Mouse (Mus musculus) neural tube, embryonic 14.5 days (tissue): ENCODE data around the gene Paxx. TPM values are rescaled to one million over a fixed set of nuclear protein-coding genes. Genes with fewer than 3 reads are reported as not detected.

Experiments used
- ATAC-seq: fragments of 200-750 bp; cut with Nextera tagmentation; 2 replicates; pipeline ENCODE4 v1.8.0; 2017; ENCODE audit warnings: low read depth, mild to moderate bottlenecking, moderate TSS enrichment, moderate library complexity
- H3K27ac ChIP-seq: fragments of 300-500 bp; sonication (generic); 2 replicates; pipeline ENCODE4 v1.5.1; 2014; ENCODE audit warnings: low read depth, mild to moderate bottlenecking, control low read depth, low read length, moderate library complexity, mixed read lengths
- H3K27me3 ChIP-seq: fragments of 300-500 bp; sonication (generic); 2 replicates; pipeline ENCODE4 v1.6.1; 2014; ENCODE audit warnings: low read length; ENCODE audit not compliant: control insufficient read depth, insufficient read depth
- H3K36me3 ChIP-seq: fragments of 300-500 bp; sonication (generic); 2 replicates; pipeline ENCODE4 v1.6.1; 2014; ENCODE audit warnings: low read length, mixed read lengths; ENCODE audit not compliant: control insufficient read depth, insufficient read depth
- H3K4me1 ChIP-seq: fragments of 300-500 bp; sonication (generic); 2 replicates; pipeline ENCODE4 v1.6.1; 2014; ENCODE audit warnings: low read length; ENCODE audit not compliant: control insufficient read depth, insufficient read depth
- H3K4me2 ChIP-seq: fragments of 300-500 bp; sonication (generic); 2 replicates; pipeline ENCODE4 v1.6.1; 2014; ENCODE audit warnings: mild to moderate bottlenecking, low read depth, low read length, control low read depth
- H3K4me3 ChIP-seq: fragments of 300-500 bp; sonication (generic); 2 replicates; pipeline ENCODE4 v1.5.1; 2014; ENCODE audit warnings: low read depth, low read length, control low read depth, mixed read lengths
- H3K9ac ChIP-seq: fragments of 300-500 bp; sonication (generic); replicated peaks from 2 replicates; pipeline ENCODE4 v1.6.1; 2014; ENCODE audit warnings: low read depth, mild to moderate bottlenecking, control low read depth, low read length, mixed read lengths
- H3K9me3 ChIP-seq: fragments of 300-500 bp; sonication (generic); 2 replicates; pipeline ENCODE4 v1.6.1; 2016; ENCODE audit warnings: low read length; ENCODE audit not compliant: control insufficient read depth
- WGBS: fragments of 180-500 bp; shearing (Covaris S2); extraction: QIAGEN DNeasy Blood & Tissue Kit; methylation state at CpG from one replicate; pipeline ENCODE4 v1.1.7; 2014; 5-methylcytosine and 5-hydroxymethylcytosine counted together
- polyA plus RNA-seq: library from polyadenylated mRNA; unstranded; fragments of >200 nt; fragmentation: Nextera tagmentation; extraction: Ambion mirVana; gene quantifications from 2 replicates; pipeline ENCODE4 v1.2.1, GENCODE M21; 2014

Paxx gene
- polyA plus RNA-seq, 1 experiment from 2014 or later, result 124 TPM

DNA sequence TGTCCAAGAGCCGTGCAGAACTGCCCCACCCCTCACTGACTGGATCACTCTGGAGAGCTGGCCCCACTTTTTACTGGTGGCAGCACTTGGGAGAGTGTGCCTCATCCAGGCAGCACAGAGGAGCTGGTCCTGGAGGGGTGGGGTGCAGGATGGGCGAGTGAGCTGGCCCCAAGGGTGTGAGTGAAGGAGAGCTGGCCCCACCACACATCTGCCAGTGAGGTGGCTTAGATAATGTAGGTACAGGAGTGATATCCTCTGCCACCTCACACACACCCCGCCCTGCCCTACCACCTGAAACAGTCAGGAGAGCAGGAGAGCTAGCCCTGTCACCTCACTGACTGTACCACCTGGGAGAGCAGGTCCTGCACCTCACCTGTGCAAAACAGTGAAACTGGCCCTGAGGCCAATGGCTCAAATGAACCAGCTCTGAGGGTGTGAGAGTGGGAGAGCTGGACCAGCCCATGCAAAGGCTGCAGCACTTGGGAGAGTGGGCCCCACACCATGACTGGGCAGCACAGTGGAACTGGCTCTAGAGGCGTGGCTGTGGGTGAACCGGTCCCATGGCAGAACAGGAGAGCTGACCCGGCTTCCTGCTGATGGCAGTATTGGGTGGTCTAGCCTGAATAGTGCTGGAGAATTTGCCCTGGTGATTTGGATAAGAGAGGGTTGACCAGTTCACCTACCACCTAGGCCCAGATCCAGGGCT lies 27.2 kb upstream of the Paxx start:
- Histone ChIP-seq H3K36me3 (no peaks in the 10 kb centered on the region), H3K27ac (no peak overlapping the region), H3K27me3 (no peaks in the 10 kb centered on the region), H3K4me1 (no peaks in the 10 kb centered on the region), H3K4me2 (no peak overlapping the region), H3K4me3 (no peak overlapping the region), H3K9ac (no peak overlapping the region), H3K9me3 (no peaks in the 10 kb centered on the region)
- 72% methylated on average over 6 of the region's 6 CpGs for WGBS
- ATAC-seq, result no peak

GRCm38 (mm10) chr2:25484901-25485647 lies 24.2 kb upstream of the Paxx start:
- no peak for ATAC-seq
- Histone ChIP-seq H3K27ac (no peak overlapping the region), H3K36me3 (no peaks in the 10 kb centered on the region), H3K9ac (no peak overlapping the region), H3K27me3 (no peaks in the 10 kb centered on the region), H3K4me1 (no peaks in the 10 kb centered on the region), H3K4me3 (no peak overlapping the region), H3K4me2 (no peak overlapping the region), H3K9me3 (no peaks in the 10 kb centered on the region)
- 70% methylated on average over 11 of the region's 11 CpGs for WGBS

GRCm38 (mm10) chr2:25482969-25483368 lies 22.1 kb upstream of the Paxx start:
- 31% methylated on average over 7 of the region's 7 CpGs for WGBS
- Histone ChIP-seq H3K4me2 (no peak overlapping the region), H3K36me3 (no peaks in the 10 kb centered on the region), H3K9me3 (no peaks in the 10 kb centered on the region), H3K9ac (no peak overlapping the region), H3K27ac (no peak overlapping the region), H3K27me3 (no peaks in the 10 kb centered on the region), H3K4me1 (no peaks in the 10 kb centered on the region), H3K4me3 (no peak overlapping the region)
- no peak for ATAC-seq

DNA sequence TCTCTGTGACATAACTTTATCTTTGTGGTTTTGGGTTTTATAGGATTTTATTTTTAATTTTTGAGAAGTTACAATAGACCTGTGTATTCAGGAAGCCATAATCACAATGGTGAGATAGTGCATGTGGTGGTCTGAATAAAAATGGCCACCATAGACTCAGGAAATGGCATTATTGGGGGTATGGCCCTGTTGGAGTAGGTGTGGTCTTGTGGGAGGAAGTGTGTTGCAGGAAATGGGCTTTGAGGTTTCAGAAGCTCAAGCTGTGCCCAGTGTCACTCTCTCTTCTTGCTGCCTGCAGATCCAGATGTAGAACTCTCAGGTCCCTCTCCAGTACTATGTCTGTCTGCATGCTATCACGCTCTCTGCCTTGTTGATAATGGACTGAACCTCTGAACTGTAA lies 19.6 kb upstream of the Paxx start:
- H3K27me3 ChIP-seq, result no peaks in the 10 kb centered on the region
- H3K4me1 ChIP-seq, result no peaks in the 10 kb centered on the region
- H3K9me3 ChIP-seq, result no peaks in the 10 kb centered on the region
- WGBS, result 93% methylated on average over 1 of the region's 1 CpGs
- ATAC-seq, result no peak
- no peak overlapping the region for H3K27ac ChIP-seq
- H3K4me3 ChIP-seq, result no peak overlapping the region
- no peaks in the 10 kb centered on the region for H3K36me3 ChIP-seq
- H3K9ac ChIP-seq, result no peak overlapping the region
- no peak overlapping the region for H3K4me2 ChIP-seq

GRCm38 (mm10) chr2:25479551-25480311 lies 18.8 kb upstream of the Paxx start:
- Histone ChIP-seq H3K27ac (no peak overlapping the region), H3K9me3 (no peaks in the 10 kb centered on the region), H3K36me3 (no peaks in the 10 kb centered on the region), H3K4me1 (no peaks in the 10 kb centered on the region), H3K4me3 (no peak overlapping the region), H3K9ac (no peak overlapping the region), H3K4me2 (no peak overlapping the region), H3K27me3 (no peaks in the 10 kb centered on the region)
- WGBS, result 68% methylated on average over 10 of the region's 10 CpGs
- ATAC-seq, result no peak

- no peak overlapping the region for H3K4me3 ChIP-seq
- no peak overlapping the region for H3K4me2 ChIP-seq
- H3K27me3 ChIP-seq, result no peaks in the 10 kb centered on the region
- H3K9ac ChIP-seq, result no peak overlapping the region
- WGBS, result 94% methylated on average over 3 of the region's 3 CpGs
- ATAC-seq, result no peak
- H3K36me3 ChIP-seq, result no peaks in the 10 kb centered on the region
- no peaks in the 10 kb centered on the region for H3K4me1 ChIP-seq
- no peaks in the 10 kb centered on the region for H3K9me3 ChIP-seq
- no peak overlapping the region for H3K27ac ChIP-seq
Measured at GRCm38 (mm10) chr2:25477967-25478675, 17.2 kb upstream of the Paxx start.

GRCm38 (mm10) chr2:25477541-25477940 lies 16.6 kb upstream of the Paxx start:
- WGBS, result 91% methylated on average over 8 of the region's 8 CpGs

DNA sequence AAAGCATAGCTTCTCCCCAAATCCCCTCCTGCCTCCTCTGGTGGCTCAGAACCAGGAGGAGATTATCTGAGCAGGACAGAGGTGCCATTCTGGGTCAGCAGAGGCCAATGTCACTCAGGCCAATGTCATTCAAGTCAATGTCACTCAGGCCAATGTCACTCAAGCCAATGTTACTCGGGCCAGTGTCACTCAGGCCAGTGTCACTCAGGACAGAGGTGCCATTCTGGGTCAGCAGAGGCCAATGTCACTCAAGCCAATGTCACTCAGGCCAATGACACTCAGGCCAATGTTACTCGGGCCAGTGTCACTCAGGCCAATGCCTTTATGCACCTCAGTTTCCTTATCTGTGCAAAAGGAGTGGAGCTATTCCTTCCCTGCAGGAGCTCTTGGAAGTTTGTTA lies 11.7 kb upstream of the Paxx start:
- 75% methylated on average over 2 of the region's 2 CpGs for WGBS
- ATAC-seq, result no peak
- no peaks in the 10 kb centered on the region for H3K36me3 ChIP-seq
- peaks cover 6% of the 10 kb centered on the region; the same call in 1 of the 2 replicates for H3K4me1 ChIP-seq
- no peaks in the 10 kb centered on the region for H3K27me3 ChIP-seq
- H3K27ac ChIP-seq, result no peak overlapping the region
- H3K4me2 ChIP-seq, result no peak overlapping the region
- no peak overlapping the region for H3K9ac ChIP-seq
- H3K4me3 ChIP-seq, result no peak overlapping the region
- H3K9me3 ChIP-seq, result no peaks in the 10 kb centered on the region

More at GRCm38 (mm10) chr2:25477541-25477940, 16.6 kb upstream of the Paxx start:
- Histone ChIP-seq H3K4me1 (no peaks in the 10 kb centered on the region), H3K36me3 (no peaks in the 10 kb centered on the region), H3K27ac (no peak overlapping the region), H3K4me3 (no peak overlapping the region), H3K9me3 (no peaks in the 10 kb centered on the region), H3K27me3 (no peaks in the 10 kb centered on the region), H3K9ac (no peak overlapping the region), H3K4me2 (no peak overlapping the region)
- ATAC-seq, result no peak
